ENCODE assay signal across 2 mouse cellular contexts in the genomic region with DNA sequence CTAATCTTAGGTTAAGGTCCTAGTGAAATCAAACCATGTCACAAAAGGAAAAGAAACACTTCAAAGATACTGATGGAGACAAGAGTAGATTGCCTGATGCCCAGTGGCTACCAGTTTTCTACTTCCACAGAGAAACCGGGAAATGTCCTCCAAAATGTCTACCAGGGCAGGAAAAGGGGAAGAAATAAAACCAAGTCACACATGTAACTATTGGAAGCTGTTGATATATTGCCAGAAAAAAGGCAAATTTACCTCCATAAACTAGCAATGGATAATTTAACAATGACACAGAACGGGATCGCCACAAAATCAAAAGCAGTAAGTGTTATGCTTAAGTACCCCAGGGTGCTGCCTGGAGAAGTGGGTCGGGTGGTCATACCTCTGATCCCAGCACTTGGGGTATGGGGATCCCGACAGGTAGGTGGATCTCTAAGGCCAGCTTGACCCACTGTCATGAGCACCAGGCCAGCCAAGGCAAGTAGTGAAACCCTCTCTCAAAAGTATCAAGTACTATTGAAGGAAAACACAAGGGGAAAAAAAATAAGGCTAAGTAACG.
TF ChIP-seq lines count a peak whose summit lies in the region.

No protein-coding gene starts in this region.

TF ChIP-seq in CH12.LX, 34 proteins besides CTCF, POLR2A, EP300 and RAD21:
- TF ChIP-seq HCFC1 (IDR thresholded peaks at IDR 0.05; ENCODE audit: low read depth, low read length) (no peak), NRF1 (IDR thresholded peaks at IDR 0.05; ENCODE audit: low read depth, low read length) (no peak), JUND (conservative IDR thresholded peaks at IDR 0.05; ENCODE audit: low read depth, low read length) (no peak), MYC (IDR thresholded peaks at IDR 0.05; ENCODE audit: low read depth, low read length) (no peak), SMC3 (IDR thresholded peaks at IDR 0.05; ENCODE audit: low read depth, low read length) (no peak), ETS1 (conservative IDR thresholded peaks at IDR 0.05; ENCODE audit: low read depth, low read length) (no peak), TCF12 (IDR thresholded peaks at IDR 0.05; ENCODE audit: low read depth, low read length) (no peak), ZC3H11A (IDR thresholded peaks at IDR 0.05; ENCODE audit: low read depth, low read length) (no peak), CHD1 (IDR thresholded peaks at IDR 0.05; ENCODE audit: low read depth, low read length) (no peak), RCOR1 (conservative IDR thresholded peaks at IDR 0.05; ENCODE audit: low read depth, low read length) (no peak), MAX (IDR thresholded peaks at IDR 0.05; ENCODE audit: low read length) (no peak), ZKSCAN1 (IDR thresholded peaks at IDR 0.05; ENCODE audit: borderline replicate concordance, low read depth, low read length) (no peak), MAFK (IDR thresholded peaks at IDR 0.05; ENCODE audit: insufficient replicate concordance, low read length) (no peak), GABPA (IDR thresholded peaks at IDR 0.05; ENCODE audit: insufficient replicate concordance, low read depth, low read length) (no peak), USF1 (IDR thresholded peaks at IDR 0.05; ENCODE audit: low read depth, low read length) (no peak), POLR2AphosphoS2 (IDR thresholded peaks at IDR 0.05; ENCODE audit: low read depth, low read length) (peak; percentile 77; the same call in 1 of the 2 replicates), ZMIZ1 (IDR thresholded peaks at IDR 0.05; ENCODE audit: low read depth, low read length) (0 out of 2 replicates have a peak, but pooled peaks have one; percentile 1)
TF ChIP-seq in CH12.LX: peak in this region for 2.

TF ChIP-seq in myocyte, 11 proteins besides CTCF, POLR2A, EP300 and RAD21:
- TF ChIP-seq POLR2AphosphoS2 (IDR thresholded peaks at IDR 0.05; ENCODE audit: insufficient read length, low read depth) (peak; percentile 90), MYOG (IDR thresholded peaks at IDR 0.05; ENCODE audit: control insufficient read depth in 1 of 3, insufficient read depth in 1 of 3, insufficient read length in 2 of 3, low read depth in 2 of 3) (no peak)
